Mouse (Mus musculus): ENCODE measurements at regions not wholly inside any gene's neighbourhood (a gene's known extent, or its start where the extent isn't known, plus 50 kb on each side); places are given as distances from the start of the nearest gene placed in this dataset.

- TF ChIP-seq CTCF (IDR thresholded peaks at IDR 0.05): no peak
- TF ChIP-seq POLR2A (IDR thresholded peaks at IDR 0.05; ENCODE audit: insufficient read depth, low read depth, low read length): no peak
Observed at GRCm38 (mm10) chr13:80652967-80653539, 230.1 kb upstream of the Arrdc3 start.

All from heart, adult 2 months (tissue).